Mouse (Mus musculus) olfactory bulb, adult 2 months (tissue): ENCODE results near the gene Camsap1. TPM values are rescaled to one million over a fixed set of nuclear protein-coding genes. Genes with fewer than 3 reads are reported as not detected.

ENCODE experiments used
- H3K27ac ChIP-seq: fragments of 200-500 bp; 2 replicates; pipeline ENCODE4 v1.5.1; 2012; ENCODE audit warnings: low read depth, low read length; ENCODE audit not compliant: insufficient read depth
- H3K4me1 ChIP-seq: fragments of 200-500 bp; 2 replicates; pipeline ENCODE4 v1.6.1; 2012; ENCODE audit warnings: low read length; ENCODE audit not compliant: control insufficient read depth, insufficient read depth
- H3K4me3 ChIP-seq: fragments of 200-500 bp; 2 replicates; pipeline ENCODE4 v1.5.1; 2012; ENCODE audit warnings: mild to moderate bottlenecking, low read depth, low read length, moderate library complexity; ENCODE audit not compliant: insufficient read depth
- CTCF ChIP-seq: fragments of 200-500 bp; IDR thresholded peaks from 2 replicates; pipeline ENCODE4 v1.5.1; 2012; ENCODE audit warnings: low read depth, mild to moderate bottlenecking, low read length, moderate library complexity; ENCODE audit not compliant: insufficient read depth
- POLR2A ChIP-seq: fragments of 200-500 bp; IDR thresholded peaks from 2 replicates; pipeline ENCODE4 v1.6.1; 2012; ENCODE audit warnings: mild to moderate bottlenecking, low read depth, low read length, moderate library complexity; ENCODE audit not compliant: insufficient read depth
- WGBS: fragments of 180-500 bp; shearing (Covaris S2); methylation state at CpG from one replicate; pipeline ENCODE4 v1.1.7; 2018; 5-methylcytosine and 5-hydroxymethylcytosine counted together
- polyA plus RNA-seq: library from polyadenylated mRNA; stranded (reverse); fragments of >200 nt; gene quantifications from 2 replicates; pipeline ENCODE4 v1.2.4, GENCODE M21; 2012; ENCODE audit warnings: low replicate concordance; ENCODE audit not compliant: missing spikeins, insufficient read depth, insufficient read length

The Camsap1 gene
- polyA plus RNA-seq, 1 experiment: not detected

- 77% methylated on average over 3 of the region's 3 CpGs for WGBS
- Histone ChIP-seq H3K4me3 (no peak overlapping the region), H3K27ac (no peak overlapping the region), H3K4me1 (peaks cover 2% of the 10 kb centered on the region; the same call in 1 of the 2 replicates)
- TF ChIP-seq POLR2A (no peak), CTCF (no peak)
These were observed 35.1 kb downstream of the Camsap1 start for GRCm38 (mm10) chr2:25947950-25948349.

DNA sequence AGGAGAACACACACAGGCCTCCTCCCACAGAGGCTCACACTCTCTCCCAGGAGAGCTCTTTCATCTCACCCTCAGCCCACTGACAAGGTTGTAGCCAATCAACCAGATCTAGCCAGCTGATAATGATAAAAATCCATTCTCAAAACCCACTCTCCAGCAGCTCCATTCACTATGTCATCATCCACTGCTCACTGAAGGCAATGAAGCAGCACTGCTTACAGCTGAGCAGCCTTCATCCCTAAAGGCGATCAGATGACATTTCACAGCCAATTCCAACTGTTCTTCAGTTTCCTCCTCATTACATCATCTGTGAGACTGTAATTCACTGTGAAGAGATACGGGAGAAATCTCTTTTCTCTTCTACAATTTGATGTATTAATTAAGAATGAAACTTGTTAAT is 39.3 kb downstream of the Camsap1 start:
- no peak overlapping the region for H3K4me3 ChIP-seq
- no peak overlapping the region for H3K27ac ChIP-seq
- H3K4me1 ChIP-seq: 0 out of 2 replicates have a peak, but pooled peaks cover under 1% of the 10 kb centered on the region
- TF ChIP-seq CTCF: no peak
- WGBS: 56% methylated on average over 2 of the region's 2 CpGs

DNA sequence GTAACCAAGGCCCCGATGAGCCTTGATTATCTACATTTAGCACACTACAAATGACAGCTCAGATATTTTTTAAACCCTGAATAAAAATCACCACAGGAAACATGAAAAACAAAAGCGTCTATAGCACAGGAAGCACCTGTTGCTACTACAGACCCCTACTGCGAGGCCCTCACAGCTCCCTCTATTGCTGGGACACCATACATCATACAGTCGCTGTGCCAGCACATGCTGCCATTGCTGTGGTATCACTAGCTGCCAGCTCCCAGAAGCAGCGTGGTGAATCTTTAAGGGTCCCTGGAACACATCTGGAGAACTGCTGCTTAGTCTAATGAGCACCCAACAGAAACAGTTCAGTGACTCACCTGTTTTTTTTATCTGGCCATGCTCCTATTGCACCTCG is 42.6 kb downstream of the Camsap1 start:
- TF ChIP-seq CTCF (no peak), POLR2A (no peak)
- Histone ChIP-seq H3K4me1 (0 out of 2 replicates have a peak, but pooled peaks cover 3% of the 10 kb centered on the region), H3K27ac (no peak overlapping the region), H3K4me3 (no peak overlapping the region)
- WGBS: 84% methylated on average over 6 of the region's 6 CpGs

DNA sequence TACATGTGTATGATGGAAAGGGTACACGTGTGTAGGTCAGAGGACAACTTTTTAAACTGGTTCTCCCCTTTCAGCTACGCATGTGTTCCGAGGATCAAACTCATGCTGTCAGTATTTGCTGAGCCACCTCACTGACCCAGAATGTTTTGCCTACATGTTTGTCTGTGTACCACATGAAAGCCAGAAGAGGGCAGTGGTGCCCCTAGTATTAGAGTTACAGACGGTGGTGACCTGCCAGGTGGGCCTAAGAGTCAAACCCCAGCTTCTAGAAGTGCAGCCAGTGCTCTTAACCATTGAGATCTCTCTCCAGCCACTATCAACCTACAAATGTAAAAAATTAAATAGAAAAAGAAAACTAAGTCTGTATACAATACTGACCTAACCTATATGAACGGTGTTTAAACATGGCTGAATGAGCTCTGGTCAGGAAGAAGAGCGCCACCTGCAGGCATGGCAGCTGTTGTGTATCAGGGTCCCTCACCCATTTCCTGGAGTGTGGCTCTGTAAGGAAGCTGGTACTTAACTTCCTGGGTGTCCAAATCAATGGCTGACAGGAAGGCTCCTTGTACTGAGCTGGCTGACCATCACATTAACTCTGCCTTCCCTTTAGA is 51.7 kb downstream of the Camsap1 start:
- Histone ChIP-seq H3K27ac (no peak overlapping the region), H3K4me1 (no peaks in the 10 kb centered on the region), H3K4me3 (no peak overlapping the region)
- 73% methylated on average over 6 of the region's 6 CpGs for WGBS
- peak; percentile 33; the same call in 1 of the 2 replicates for TF ChIP-seq CTCF
- no peak for TF ChIP-seq POLR2A

GRCm38 (mm10) chr2:25927821-25928220 is 55.3 kb downstream of the Camsap1 start:
- Histone ChIP-seq H3K4me1 (no peaks in the 10 kb centered on the region), H3K4me3 (no peak overlapping the region), H3K27ac (no peak overlapping the region)
- 84% methylated on average over 7 of the region's 7 CpGs for WGBS
- no peak for TF ChIP-seq POLR2A
- no peak for TF ChIP-seq CTCF

DNA sequence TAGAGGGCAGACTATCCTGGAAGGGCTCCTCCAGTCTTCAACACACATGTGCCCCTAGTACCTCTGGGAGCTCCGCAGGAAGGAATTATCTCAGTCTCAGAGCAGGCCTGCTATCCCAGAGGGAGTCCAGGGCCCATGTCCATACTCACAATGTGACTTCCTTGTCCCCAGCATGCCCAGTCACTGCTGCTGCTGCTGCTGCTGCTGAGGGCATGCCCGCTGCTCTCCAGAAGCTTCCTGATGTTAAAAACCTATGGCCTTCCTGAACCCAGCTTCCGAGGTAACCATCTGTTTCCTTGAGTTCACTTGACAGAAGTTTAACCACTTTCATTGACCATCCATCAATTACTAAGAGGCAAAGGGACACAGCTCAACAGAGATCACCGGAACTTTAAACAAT is 58.1 kb downstream of the Camsap1 start:
- H3K4me1 ChIP-seq: peaks cover 10% of the 10 kb centered on the region
- WGBS: 90% methylated on average over 4 of the region's 4 CpGs
- TF ChIP-seq POLR2A: no peak
- TF ChIP-seq CTCF: no peak
- no peak overlapping the region for H3K4me3 ChIP-seq
- no peak overlapping the region for H3K27ac ChIP-seq

DNA sequence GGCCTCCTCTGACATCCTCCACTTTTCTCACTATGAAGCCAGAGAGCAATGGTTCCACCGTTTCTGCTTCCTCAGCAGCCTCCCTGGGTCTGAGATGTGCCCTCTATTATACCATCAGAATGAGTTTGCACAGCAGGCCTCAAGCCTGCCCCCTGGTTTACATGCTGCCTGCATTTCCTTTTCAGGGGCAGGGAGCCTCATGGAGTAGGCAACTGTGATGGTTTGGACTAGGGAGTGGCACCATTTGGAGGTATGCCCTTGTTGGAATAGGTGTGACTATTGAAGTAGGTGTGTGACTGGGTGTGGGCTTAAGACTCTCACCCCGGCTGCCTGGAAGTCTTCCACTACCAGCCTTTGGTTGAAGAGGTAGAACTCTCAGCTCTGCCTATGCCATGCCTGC is 59.3 kb downstream of the Camsap1 start:
- H3K27ac ChIP-seq: no peak overlapping the region
- TF ChIP-seq CTCF (no peak), POLR2A (no peak)
- H3K4me3 ChIP-seq: no peak overlapping the region
- 50% methylated on average over 2 of the region's 2 CpGs for WGBS
- peaks cover 12% of the 10 kb centered on the region for H3K4me1 ChIP-seq

DNA sequence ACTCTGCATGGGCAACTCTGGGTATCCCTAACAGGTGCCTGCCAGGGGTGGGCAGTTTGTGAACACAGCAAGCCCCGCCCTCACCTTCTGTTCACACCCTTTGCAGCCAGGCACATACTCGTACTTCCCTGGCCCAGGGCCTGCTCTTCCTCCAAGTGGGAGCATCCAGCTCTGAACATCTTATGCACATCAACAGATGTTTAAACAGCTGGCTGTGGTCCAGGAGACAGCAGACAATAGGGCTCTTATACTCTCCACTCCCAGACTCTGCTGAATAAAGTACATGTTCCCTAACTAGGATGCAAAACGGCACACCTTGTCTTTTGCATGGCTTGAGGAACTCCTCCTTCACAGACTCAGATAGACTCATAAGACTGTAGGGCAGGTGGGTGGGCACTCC is 63.1 kb downstream of the Camsap1 start:
- no peak for TF ChIP-seq POLR2A
- no peak for TF ChIP-seq CTCF
- Histone ChIP-seq H3K4me3 (no peak overlapping the region), H3K4me1 (peaks cover 12% of the 10 kb centered on the region), H3K27ac (no peak overlapping the region)
- WGBS: 38% methylated on average over 3 of the region's 3 CpGs

GRCm38 (mm10) chr2:25918408-25918807 is 64.7 kb downstream of the Camsap1 start:
- no peak overlapping the region for H3K27ac ChIP-seq
- peaks cover 24% of the 10 kb centered on the region for H3K4me1 ChIP-seq
- H3K4me3 ChIP-seq: no peak overlapping the region
- TF ChIP-seq POLR2A: no peak
- 56% methylated on average over 2 of the region's 2 CpGs for WGBS

DNA sequence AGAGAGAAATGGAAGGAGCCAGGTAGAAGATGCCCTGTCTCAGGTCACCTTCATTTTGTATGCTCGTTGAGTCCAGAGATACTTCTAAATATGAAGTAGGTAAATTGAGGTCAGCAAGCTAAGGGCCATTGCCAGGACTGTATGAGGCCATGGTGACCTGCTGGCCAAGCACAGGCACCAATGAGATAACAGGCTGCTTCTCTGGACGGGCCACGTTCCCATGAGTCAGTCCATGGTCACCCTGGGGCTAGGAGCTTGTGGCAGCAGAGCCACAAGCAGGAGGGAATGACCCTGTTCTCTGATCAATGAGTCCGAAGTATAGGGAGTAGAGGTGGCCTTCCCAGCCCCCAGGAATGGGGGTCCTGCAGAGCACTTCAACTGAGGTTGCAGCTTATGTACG is 68.3 kb downstream of the Camsap1 start:
- TF ChIP-seq POLR2A (no peak), CTCF (no peak)
- 87% methylated on average over 5 of the region's 5 CpGs for WGBS
- Histone ChIP-seq H3K27ac (no peak overlapping the region), H3K4me3 (no peak overlapping the region), H3K4me1 (peaks cover 14% of the 10 kb centered on the region)
